Mouse (Mus musculus): ENCODE measurements around the gene Gm3415. TPM values are rescaled to one million over a fixed set of nuclear protein-coding genes. Genes with fewer than 3 reads are reported as not detected.

The Gm3415 gene
- polyA plus RNA-seq, 1 experiment from 2014 or later = not detected

- no peaks in the 10 kb centered on the region for H3K9me3 ChIP-seq
- no peak overlapping the region for H3K4me3 ChIP-seq
- peaks cover 32% of the 10 kb centered on the region for H3K4me1 ChIP-seq
- no peak for DNase-seq (ENCODE audit: low spot score)
- no peak overlapping the region for H3K27ac ChIP-seq (replicated peaks)
- H3K36me3 ChIP-seq (replicated peaks) = no peaks in the 10 kb centered on the region
- 78% methylated on average over 5 of the region's 5 CpGs for WGBS
- H3K27me3 ChIP-seq (replicated peaks; ENCODE audit: low read depth, poor library complexity, severe bottlenecking) = no peaks in the 10 kb centered on the region
These were observed 51.9 kb downstream of the Gm3415 start for GRCm38 (mm10) chr5:146607816-146608215.

Other genes starting within 250 kb of the Gm3415 start
- gene Wasf3, start 171.2 kb upstream of the Gm3415 start, polyA plus RNA-seq (2016; fragmentation: Nextera tagmentation; extraction: Ambion mirVana) = 7.7 and 8.7 TPM in 2 replicates
- not detected in 2 replicates for gene Gm6408, start 74.2 kb upstream of the Gm3415 start, polyA plus RNA-seq (2016; fragmentation: Nextera tagmentation; extraction: Ambion mirVana)
- not detected in 2 replicates for gene Gm6370, start 64.8 kb upstream of the Gm3415 start, polyA plus RNA-seq (2016; fragmentation: Nextera tagmentation; extraction: Ambion mirVana)
- gene 4930449I24Rik, start 53.7 kb upstream of the Gm3415 start, polyA plus RNA-seq (2016; fragmentation: Nextera tagmentation; extraction: Ambion mirVana) = not detected in 2 replicates
- not detected in 2 replicates for gene Gm3402, start 42.0 kb upstream of the Gm3415 start, polyA plus RNA-seq (2016; fragmentation: Nextera tagmentation; extraction: Ambion mirVana)
- gene Gm3404, start 30.3 kb upstream of the Gm3415 start, polyA plus RNA-seq (2016; fragmentation: Nextera tagmentation; extraction: Ambion mirVana) = not detected in 2 replicates
- gene Gm3409, start 18.5 kb upstream of the Gm3415 start, polyA plus RNA-seq (2016; fragmentation: Nextera tagmentation; extraction: Ambion mirVana) = not detected in 2 replicates
- 0.22 TPM in 1 of 2 replicates, not detected in the other for gene Gpr12, start 29.1 kb downstream of the Gm3415 start, polyA plus RNA-seq (2016; fragmentation: Nextera tagmentation; extraction: Ambion mirVana)
- 14.7 and 15.4 TPM in 2 replicates for gene Usp12, start 238.9 kb downstream of the Gm3415 start, polyA plus RNA-seq (2016; fragmentation: Nextera tagmentation; extraction: Ambion mirVana)

Measured in embryonic facial prominence, embryonic 10.5 days (tissue).